Mouse (Mus musculus): Measurements from ENCODE around the gene Emx2. TPM values are rescaled to one million over a fixed set of nuclear protein-coding genes. Genes with fewer than 3 reads are reported as not detected.

Emx2 gene
- polyA plus RNA-seq, 1 experiment, result not detected

- no peaks in the 10 kb centered on the region for H3K79me2 ChIP-seq (ENCODE audit: control insufficient read depth, insufficient read depth)
- H3ac ChIP-seq (ENCODE audit: control insufficient read depth, insufficient read length, low read depth), result no peak overlapping the region
- H3K4me3 ChIP-seq (ENCODE audit: insufficient read depth, poor library complexity, severe bottlenecking), result no peak overlapping the region
- TF ChIP-seq FOSL1 (IDR thresholded peaks at IDR 0.05; ENCODE audit: insufficient read depth, low read length, poor library complexity, severe bottlenecking) (no peak), CTCF (IDR thresholded peaks at IDR 0.05; ENCODE audit: control insufficient read depth, insufficient read depth, insufficient read length) (peak; percentile 97)
- H3K27me3 ChIP-seq (ENCODE audit: control insufficient read depth, insufficient read depth, insufficient read length), result peaks cover 32% of the 10 kb centered on the region
- H3K36me3 ChIP-seq (ENCODE audit: control insufficient read depth, insufficient read depth), result no peaks in the 10 kb centered on the region
- H3K79me3 ChIP-seq (ENCODE audit: low read depth), result no peaks in the 10 kb centered on the region
These were observed 4.0 kb upstream of the Emx2 start for GRCm38 (mm10) chr19:59454196-59454595.

- TF ChIP-seq USF1 (IDR thresholded peaks at IDR 0.05; ENCODE audit: low read depth), result no peak
- TF ChIP-seq MYOG (IDR thresholded peaks at IDR 0.05; ENCODE audit: control insufficient read depth, extremely low read depth, insufficient read length), result no peak
- TF ChIP-seq CTCF (IDR thresholded peaks at IDR 0.05; ENCODE audit: control insufficient read depth, insufficient read depth, insufficient read length), result no peak
- no peak for TF ChIP-seq MYOD1 (IDR thresholded peaks at IDR 0.05; ENCODE audit: control insufficient read depth, insufficient read length, low read depth)
- no peak for TF ChIP-seq MAX (IDR thresholded peaks at IDR 0.05)
- no peak for TF ChIP-seq CEBPB (IDR thresholded peaks at IDR 0.05; ENCODE audit: low read depth)
- no peak for TF ChIP-seq FOSL1 (IDR thresholded peaks at IDR 0.05; ENCODE audit: insufficient read depth, low read length, poor library complexity, severe bottlenecking)
- Histone ChIP-seq H3K79me2 (ENCODE audit: control insufficient read depth, insufficient read depth) (no peaks in the 10 kb centered on the region), H3K36me3 (ENCODE audit: control insufficient read depth, insufficient read depth) (no peaks in the 10 kb centered on the region), H3K79me3 (ENCODE audit: low read depth) (no peaks in the 10 kb centered on the region), H3K27me3 (ENCODE audit: control insufficient read depth, insufficient read depth, insufficient read length) (peaks cover 35% of the 10 kb centered on the region), H3K4me3 (ENCODE audit: insufficient read depth, poor library complexity, severe bottlenecking) (no peak overlapping the region), H3ac (ENCODE audit: control insufficient read depth, insufficient read length, low read depth) (no peak overlapping the region)
These were observed 2.5 kb upstream of the Emx2 start for GRCm38 (mm10) chr19:59455671-59456070.

DNA sequence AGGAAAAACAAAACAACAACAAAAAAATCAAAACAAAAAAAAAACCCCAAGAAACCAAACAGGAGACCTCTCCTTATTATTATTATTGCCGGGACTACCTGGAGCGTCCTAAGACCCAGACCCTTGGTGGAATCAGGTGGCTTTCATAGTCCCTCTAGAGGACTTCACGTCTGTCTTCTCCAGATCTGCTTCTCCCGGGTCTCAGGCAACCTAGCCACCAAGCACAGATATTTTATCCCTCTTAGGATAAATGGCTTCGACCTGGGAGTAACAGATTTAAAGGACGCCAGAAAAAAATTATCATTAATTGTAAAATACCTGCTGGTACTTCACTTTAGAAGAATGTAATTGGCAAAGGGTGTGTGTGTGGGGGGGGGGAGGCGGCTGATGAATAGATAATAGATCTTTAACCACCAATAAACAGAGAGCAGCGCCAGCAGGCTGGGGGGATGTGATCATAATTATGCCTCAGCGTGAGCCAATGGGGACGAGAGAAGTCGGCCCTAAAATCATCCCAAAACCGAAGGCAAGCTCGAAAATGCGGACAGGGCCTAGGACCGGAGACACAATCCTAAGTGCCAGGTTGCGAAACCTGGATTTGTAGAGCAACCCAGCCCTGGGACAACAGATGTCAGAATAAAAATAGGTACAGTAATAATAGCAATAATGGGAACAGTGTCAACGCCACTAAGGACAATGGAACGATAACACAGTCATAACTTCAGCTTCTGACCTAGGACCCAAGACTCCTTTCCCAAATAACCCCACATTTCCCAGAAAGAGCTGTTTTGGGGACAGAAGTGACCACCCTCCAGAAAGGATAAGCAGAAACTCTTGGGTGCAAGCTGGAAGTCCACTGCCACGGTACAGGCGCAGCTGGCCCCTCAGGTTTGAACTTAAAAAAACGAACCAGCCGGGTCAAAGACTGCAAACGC lies 894 bp upstream of the Emx2 start:
- peaks cover 32% of the 10 kb centered on the region for H3K27me3 ChIP-seq (ENCODE audit: control insufficient read depth, insufficient read depth, insufficient read length)

DNA sequence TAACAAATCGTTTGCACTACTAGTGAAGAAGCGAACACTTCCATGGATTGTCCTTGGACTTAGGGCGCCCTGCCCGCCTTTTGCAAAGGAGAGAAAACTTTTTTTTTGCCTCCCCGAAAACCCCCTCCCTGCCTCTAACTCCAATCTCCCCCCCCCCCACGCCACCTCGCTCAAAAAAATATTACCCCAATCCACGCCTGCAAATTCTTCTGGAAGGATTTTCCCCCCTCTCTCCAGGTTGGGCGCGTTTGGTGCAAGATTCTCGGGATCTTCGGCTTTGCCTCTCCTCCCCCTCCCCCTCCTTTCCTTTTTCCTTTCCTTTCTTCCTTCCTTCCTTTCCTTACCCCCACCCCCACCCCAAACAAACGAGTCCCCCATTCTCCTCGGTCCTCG lies 567 bp downstream of the Emx2 start:
- TF ChIP-seq CEBPB (IDR thresholded peaks at IDR 0.05; ENCODE audit: low read depth), result no peak
- TF ChIP-seq MYOD1 (IDR thresholded peaks at IDR 0.05; ENCODE audit: control insufficient read depth, insufficient read length, low read depth), result no peak
- no peak for TF ChIP-seq FOSL1 (IDR thresholded peaks at IDR 0.05; ENCODE audit: insufficient read depth, low read length, poor library complexity, severe bottlenecking)
- no peak for TF ChIP-seq USF1 (IDR thresholded peaks at IDR 0.05; ENCODE audit: low read depth)
- no peak for TF ChIP-seq MYOG (IDR thresholded peaks at IDR 0.05; ENCODE audit: control insufficient read depth, extremely low read depth, insufficient read length)
- TF ChIP-seq CTCF (IDR thresholded peaks at IDR 0.05; ENCODE audit: control insufficient read depth, insufficient read depth, insufficient read length), result no peak
- no peak for TF ChIP-seq MAX (IDR thresholded peaks at IDR 0.05)
- Histone ChIP-seq H3K79me3 (ENCODE audit: low read depth) (no peaks in the 10 kb centered on the region), H3K27me3 (ENCODE audit: control insufficient read depth, insufficient read depth, insufficient read length) (peaks cover 30% of the 10 kb centered on the region), H3ac (ENCODE audit: control insufficient read depth, insufficient read length, low read depth) (no peak overlapping the region), H3K36me3 (ENCODE audit: control insufficient read depth, insufficient read depth) (no peaks in the 10 kb centered on the region), H3K4me3 (ENCODE audit: insufficient read depth, poor library complexity, severe bottlenecking) (no peak overlapping the region), H3K79me2 (ENCODE audit: control insufficient read depth, insufficient read depth) (no peaks in the 10 kb centered on the region)

More for the DNA sequence above, 894 bp upstream of the Emx2 start:
- H3K79me3 ChIP-seq (ENCODE audit: low read depth), result no peaks in the 10 kb centered on the region
- H3K79me2 ChIP-seq (ENCODE audit: control insufficient read depth, insufficient read depth), result no peaks in the 10 kb centered on the region
- H3K4me3 ChIP-seq (ENCODE audit: insufficient read depth, poor library complexity, severe bottlenecking), result no peak overlapping the region
- no peaks in the 10 kb centered on the region for H3K36me3 ChIP-seq (ENCODE audit: control insufficient read depth, insufficient read depth)
- H3ac ChIP-seq (ENCODE audit: control insufficient read depth, insufficient read length, low read depth), result no peak overlapping the region
- no peak for TF ChIP-seq USF1 (IDR thresholded peaks at IDR 0.05; ENCODE audit: low read depth)
- no peak for TF ChIP-seq MYOG (IDR thresholded peaks at IDR 0.05; ENCODE audit: control insufficient read depth, extremely low read depth, insufficient read length)
- no peak for TF ChIP-seq CEBPB (IDR thresholded peaks at IDR 0.05; ENCODE audit: low read depth)
- TF ChIP-seq FOSL1 (IDR thresholded peaks at IDR 0.05; ENCODE audit: insufficient read depth, low read length, poor library complexity, severe bottlenecking), result no peak
- TF ChIP-seq CTCF (IDR thresholded peaks at IDR 0.05; ENCODE audit: control insufficient read depth, insufficient read depth, insufficient read length), result no peak
- TF ChIP-seq MAX (IDR thresholded peaks at IDR 0.05), result no peak
- no peak for TF ChIP-seq MYOD1 (IDR thresholded peaks at IDR 0.05; ENCODE audit: control insufficient read depth, insufficient read length, low read depth)

- TF ChIP-seq MYOG (IDR thresholded peaks at IDR 0.05; ENCODE audit: control insufficient read depth, extremely low read depth, insufficient read length) (no peak), MYOD1 (IDR thresholded peaks at IDR 0.05; ENCODE audit: control insufficient read depth, insufficient read length, low read depth) (no peak), MAX (IDR thresholded peaks at IDR 0.05) (no peak), CTCF (IDR thresholded peaks at IDR 0.05; ENCODE audit: control insufficient read depth, insufficient read depth, insufficient read length) (no peak), FOSL1 (IDR thresholded peaks at IDR 0.05; ENCODE audit: insufficient read depth, low read length, poor library complexity, severe bottlenecking) (no peak), USF1 (IDR thresholded peaks at IDR 0.05; ENCODE audit: low read depth) (no peak), CEBPB (IDR thresholded peaks at IDR 0.05; ENCODE audit: low read depth) (no peak)
- no peak overlapping the region for H3ac ChIP-seq (ENCODE audit: control insufficient read depth, insufficient read length, low read depth)
- H3K36me3 ChIP-seq (ENCODE audit: control insufficient read depth, insufficient read depth), result no peaks in the 10 kb centered on the region
- no peaks in the 10 kb centered on the region for H3K79me2 ChIP-seq (ENCODE audit: control insufficient read depth, insufficient read depth)
- peaks cover 30% of the 10 kb centered on the region for H3K27me3 ChIP-seq (ENCODE audit: control insufficient read depth, insufficient read depth, insufficient read length)
- no peaks in the 10 kb centered on the region for H3K79me3 ChIP-seq (ENCODE audit: low read depth)
- no peak overlapping the region for H3K4me3 ChIP-seq (ENCODE audit: insufficient read depth, poor library complexity, severe bottlenecking)
These were observed 1.1 kb downstream of the Emx2 start for GRCm38 (mm10) chr19:59459158-59459781.
